Mouse (Mus musculus) forebrain, embryonic 14.5 days (tissue): Measurements from ENCODE around the gene Med15. TPM values are rescaled to one million over a fixed set of nuclear protein-coding genes. Genes with fewer than 3 reads are reported as not detected.
A peak's percentile ranks its signal among the peaks of the same experiment; 100 is the strongest.

Source experiments
- ATAC-seq: fragments of 200-750 bp; cut with Nextera tagmentation; 2 replicates; pipeline ENCODE4 v1.8.0; 2017; ENCODE audit warnings: mild to moderate bottlenecking, moderate library complexity
- DNase-seq: peaks from one replicate; pipeline ENCODE4 v3.0.0-alpha.2; 2015; ENCODE audit warnings: low spot score
- H3K27ac ChIP-seq: fragments of 300-500 bp; sonication (generic); 2 replicates; pipeline ENCODE4 v1.5.1; 2014; ENCODE audit warnings: low read depth, mild to moderate bottlenecking, control low read depth, low read length, moderate library complexity
- H3K27me3 ChIP-seq: fragments of 300-500 bp; sonication (generic); replicated peaks from 2 replicates; pipeline ENCODE4 v1.6.1; 2014; ENCODE audit warnings: low read length, control low read depth, mixed read lengths; ENCODE audit not compliant: control insufficient read depth, insufficient read depth
- H3K36me3 ChIP-seq: fragments of 300-500 bp; sonication (generic); 2 replicates; pipeline ENCODE4 v1.6.1; 2014; ENCODE audit warnings: low read length, control low read depth; ENCODE audit not compliant: control insufficient read depth, insufficient read depth
- H3K4me1 ChIP-seq: fragments of 300-500 bp; sonication (generic); 2 replicates; pipeline ENCODE4 v1.6.1; 2014; ENCODE audit warnings: antibody characterized with exemption, low read length, control low read depth; ENCODE audit not compliant: control insufficient read depth, insufficient read depth
- H3K4me2 ChIP-seq: fragments of 300-500 bp; sonication (generic); 2 replicates; pipeline ENCODE4 v1.6.1; 2014; ENCODE audit warnings: mild to moderate bottlenecking, control low read depth, low read length
- H3K4me3 ChIP-seq: fragments of 300-500 bp; sonication (generic); 2 replicates; pipeline ENCODE4 v1.5.1; 2014; ENCODE audit warnings: low read depth, low read length, control low read depth
- H3K9ac ChIP-seq: fragments of 300-500 bp; sonication (generic); 2 replicates; pipeline ENCODE4 v1.6.1; 2014; ENCODE audit warnings: mild to moderate bottlenecking, low read length, control low read depth, moderate library complexity
- H3K9me3 ChIP-seq: fragments of 300-500 bp; sonication (generic); replicated peaks from 2 replicates; pipeline ENCODE4 v1.6.1; 2016; ENCODE audit warnings: low read length, control low read depth, mixed read lengths; ENCODE audit not compliant: control insufficient read depth
- WGBS: fragments of 180-500 bp; shearing (Covaris S2); extraction: QIAGEN DNeasy Blood & Tissue Kit; methylation state at CpG from one replicate; pipeline ENCODE4 v1.1.7; 2014; 5-methylcytosine and 5-hydroxymethylcytosine counted together
- polyA plus RNA-seq: library from polyadenylated mRNA; unstranded; fragments of >200 nt; fragmentation: Nextera tagmentation; extraction: Ambion mirVana; gene quantifications from 2 replicates; pipeline ENCODE4 v1.2.1, GENCODE M21; 2014

The Med15 gene
- polyA plus RNA-seq, 1 experiment from 2014 or later, result 23.4 TPM

DNA sequence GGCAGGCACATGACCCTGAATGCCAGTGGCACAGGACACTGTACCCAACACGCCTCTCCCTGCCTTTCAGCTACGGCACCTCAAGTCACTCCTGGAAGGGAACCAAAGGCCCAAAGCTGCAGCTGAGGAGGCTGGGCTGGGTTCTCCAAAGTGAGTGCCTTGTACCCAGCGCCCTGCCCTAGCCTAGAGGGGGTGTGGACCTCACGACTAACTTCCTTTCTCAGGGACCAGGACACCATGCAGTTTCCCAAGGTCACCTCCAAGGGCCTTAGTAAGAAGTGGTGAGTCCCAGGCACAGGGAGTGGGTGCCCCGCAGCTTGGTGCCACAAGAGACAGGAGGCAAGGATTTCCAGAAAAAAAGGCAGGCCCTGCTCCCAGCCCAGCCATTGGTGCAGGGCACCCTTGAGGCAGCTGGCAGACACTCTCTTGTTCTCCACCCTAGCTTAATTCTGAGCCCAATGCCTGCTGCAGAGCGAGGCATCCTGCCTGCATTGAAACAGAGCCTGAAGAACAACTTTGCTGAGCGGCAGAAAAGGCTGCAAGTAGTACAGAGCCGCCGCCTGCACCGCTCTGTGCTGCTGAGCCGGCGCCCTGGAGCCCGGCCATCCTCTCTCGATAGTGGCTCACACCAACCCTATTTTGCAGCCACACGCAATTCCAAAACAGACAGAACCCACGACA is 82.6 kb downstream of the Med15 start:
- WGBS, result 87% methylated on average over 16 of the region's 16 CpGs
- H3K36me3 ChIP-seq, result peaks cover 64% of the 10 kb centered on the region

DNA sequence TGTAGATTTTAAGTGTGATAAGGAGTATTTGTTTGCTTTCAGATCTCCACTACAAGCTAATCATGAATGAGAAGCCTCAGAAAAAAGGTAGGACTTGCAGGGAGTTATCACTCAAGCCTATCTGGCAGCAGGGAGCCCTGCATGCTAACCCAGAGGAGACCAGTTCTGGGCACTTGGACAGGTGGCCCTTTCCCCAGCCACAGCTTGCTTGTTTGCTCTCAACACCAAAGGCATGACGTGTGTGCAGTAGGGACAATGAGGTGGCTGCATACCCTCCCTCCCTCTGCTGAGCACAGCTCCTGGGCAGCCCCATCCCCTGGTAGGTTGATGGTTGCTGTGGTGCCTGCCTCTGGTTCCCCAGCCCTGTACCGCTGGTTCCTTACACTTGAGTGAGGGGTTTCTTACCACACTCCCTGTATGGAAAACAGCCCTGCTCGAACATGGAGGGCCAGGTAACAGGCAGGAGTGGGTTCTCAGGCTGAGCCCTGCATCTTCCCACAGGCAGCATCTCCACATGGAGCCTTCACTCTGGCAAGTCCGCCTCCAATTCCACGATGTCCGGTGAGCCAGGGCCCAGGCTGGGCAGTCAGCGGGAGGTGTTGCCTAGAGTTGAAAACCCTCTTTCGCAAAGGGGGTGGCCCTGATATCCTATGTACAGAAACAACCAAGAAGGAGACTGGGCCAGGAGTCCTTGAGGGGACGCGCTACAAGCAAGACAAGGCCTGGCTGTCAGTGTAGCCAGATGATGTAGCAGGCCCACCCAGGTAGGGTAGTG is 84.9 kb downstream of the Med15 start:
- no peak overlapping the region for H3K4me2 ChIP-seq
- ATAC-seq, result no peak
- H3K36me3 ChIP-seq, result peaks cover 55% of the 10 kb centered on the region
- no peak overlapping the region for H3K27ac ChIP-seq
- no peaks in the 10 kb centered on the region for H3K9me3 ChIP-seq
- H3K27me3 ChIP-seq, result no peaks in the 10 kb centered on the region
- H3K4me3 ChIP-seq, result no peak overlapping the region
- WGBS, result 81% methylated on average over 10 of the region's 10 CpGs
- H3K9ac ChIP-seq, result no peak overlapping the region
- DNase-seq, result no peak
- H3K4me1 ChIP-seq, result peaks cover 6% of the 10 kb centered on the region; the same call in 1 of the 2 replicates

More for the DNA sequence above, 82.6 kb downstream of the Med15 start:
- Histone ChIP-seq H3K27ac (no peak overlapping the region), H3K4me1 (peaks cover 6% of the 10 kb centered on the region; the same call in 1 of the 2 replicates), H3K4me2 (no peak overlapping the region), H3K9ac (no peak overlapping the region), H3K27me3 (no peaks in the 10 kb centered on the region), H3K4me3 (no peak overlapping the region), H3K9me3 (no peaks in the 10 kb centered on the region)
- no peak for DNase-seq
- ATAC-seq, result no peak

DNA sequence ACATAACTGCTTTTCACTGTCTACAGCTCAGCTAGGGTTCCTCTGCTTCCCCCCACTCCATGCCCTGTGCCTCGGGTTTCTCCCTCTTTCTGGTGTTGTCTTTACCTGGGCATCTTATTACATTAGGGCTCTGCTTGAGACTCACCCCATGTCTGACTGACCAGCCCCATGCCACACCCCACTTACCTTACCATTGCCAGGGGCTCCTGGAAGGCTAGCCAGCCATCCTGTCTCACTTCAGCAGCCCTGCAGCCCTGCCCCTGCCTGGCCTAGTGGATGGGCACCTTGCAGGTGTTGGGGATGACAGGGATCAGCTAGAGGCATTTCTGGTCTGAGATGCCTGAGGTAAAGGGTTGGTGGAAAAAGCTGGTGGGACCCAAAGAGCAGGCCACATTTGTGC is 85.5 kb downstream of the Med15 start:
- Histone ChIP-seq H3K4me2 (peak overlapping the region; percentile 90), H3K27me3 (no peaks in the 10 kb centered on the region), H3K4me1 (peaks cover 6% of the 10 kb centered on the region; the same call in 1 of the 2 replicates), H3K36me3 (peaks cover 55% of the 10 kb centered on the region), H3K9ac (peak overlapping the region; percentile 69), H3K9me3 (no peaks in the 10 kb centered on the region), H3K27ac (no peak overlapping the region), H3K4me3 (peak overlapping the region; percentile 54; the same call in 1 of the 2 replicates)
- 53% methylated on average over 1 of the region's 1 CpGs for WGBS
- DNase-seq, result no peak
- peak; percentile 5; the same call in 1 of the 2 replicates for ATAC-seq

DNA sequence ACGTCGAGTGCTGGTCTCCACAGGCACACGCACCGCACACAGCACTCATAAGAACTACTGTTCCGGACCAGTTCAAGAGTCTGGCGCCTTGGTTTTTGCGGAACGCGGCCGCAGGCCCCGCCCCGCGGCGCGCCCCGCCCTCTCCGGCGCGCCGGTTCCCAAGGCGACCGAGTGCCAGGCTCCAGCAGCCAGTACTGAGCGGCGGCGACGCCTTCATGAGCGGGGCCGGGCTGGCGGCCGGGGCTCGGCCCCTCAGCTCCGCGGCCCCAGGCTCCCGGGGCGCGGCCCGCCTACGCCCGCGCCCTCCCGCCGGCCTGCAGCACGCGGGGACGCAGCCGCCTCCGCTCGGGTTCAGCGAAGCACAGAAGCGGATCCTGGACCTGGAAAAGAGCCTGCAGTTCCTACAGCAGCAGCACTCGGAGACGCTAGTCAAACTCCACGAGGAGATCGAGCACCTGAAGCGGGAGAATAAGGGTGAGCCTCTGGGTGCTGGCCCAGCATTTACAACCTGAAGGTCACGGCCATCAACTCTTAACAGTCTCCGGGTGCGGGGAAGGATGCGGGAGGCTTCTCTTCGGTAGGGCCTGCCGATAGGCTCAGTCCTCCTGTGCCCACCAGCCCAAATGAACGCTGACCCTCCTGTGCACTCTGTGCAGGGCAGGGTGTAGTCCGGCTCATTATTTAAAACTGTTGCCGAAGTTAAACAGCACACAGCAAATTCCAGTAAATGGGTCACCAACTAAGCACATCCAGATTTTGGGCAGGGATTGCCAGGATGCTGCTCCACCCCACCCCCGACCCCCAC is 86.2 kb downstream of the Med15 start, which contains the start of gene Ccdc74a:
Gene Ccdc74a (plus strand): TSS at position 161 of the 805 bp plus-strand sequence.
- H3K36me3 ChIP-seq, result peaks cover 53% of the 10 kb centered on the region
- H3K9ac ChIP-seq, result peak within 1 kb of the TSS; percentile 69
- ATAC-seq (peak; percentile 96), DNase-seq (peak; percentile 87)
- H3K4me2 ChIP-seq, result peak within 1 kb of the TSS; percentile 90
- H3K4me3 ChIP-seq, result peak within 1 kb of the TSS; percentile 54
- H3K9me3 ChIP-seq, result no peaks in the 10 kb centered on the region
- H3K27me3 ChIP-seq, result no peaks in the 10 kb centered on the region
- peaks cover 6% of the 10 kb centered on the region; the same call in 1 of the 2 replicates for H3K4me1 ChIP-seq
- H3K27ac ChIP-seq, result peak within 1 kb of the TSS; percentile 30; the same call in 1 of the 2 replicates
- 2% methylated on average over 57 of the region's 65 CpGs for WGBS

DNA sequence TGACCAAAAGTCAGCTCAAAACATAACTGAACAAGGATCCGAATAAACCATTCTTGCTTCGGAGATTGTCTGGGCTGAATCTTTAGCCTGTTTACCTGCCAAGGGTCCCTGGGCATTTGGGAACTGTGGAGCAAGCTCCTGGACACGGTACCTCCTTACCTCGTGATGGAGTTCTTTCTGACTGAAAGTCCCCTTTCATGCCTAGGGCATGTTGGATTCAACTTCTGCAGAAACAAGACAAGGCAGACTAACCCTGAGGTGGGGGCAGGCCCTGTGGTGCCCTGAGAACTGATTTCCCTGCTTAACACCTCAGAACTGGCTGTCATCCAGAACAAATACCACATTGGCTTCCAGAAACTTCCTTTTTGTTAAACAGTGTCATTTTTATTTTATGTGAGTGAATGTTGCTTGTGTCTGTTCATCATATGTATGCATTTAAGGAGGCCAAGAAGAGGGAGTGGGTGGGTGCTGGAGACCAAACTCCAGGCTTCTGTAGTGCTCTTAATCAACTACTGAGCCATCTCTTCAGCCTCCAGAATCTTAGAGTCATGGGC is 89.2 kb downstream of the Med15 start:
- H3K4me3 ChIP-seq, result no peak overlapping the region
- no peak overlapping the region for H3K9ac ChIP-seq
- no peak overlapping the region for H3K27ac ChIP-seq
- 93% methylated on average over 4 of the region's 4 CpGs for WGBS
- no peaks in the 10 kb centered on the region for H3K27me3 ChIP-seq
- ATAC-seq (no peak), DNase-seq (no peak)
- H3K36me3 ChIP-seq, result peaks cover 56% of the 10 kb centered on the region
- H3K4me1 ChIP-seq, result peaks cover 6% of the 10 kb centered on the region; the same call in 1 of the 2 replicates
- no peaks in the 10 kb centered on the region for H3K9me3 ChIP-seq
- no peak overlapping the region for H3K4me2 ChIP-seq

DNA sequence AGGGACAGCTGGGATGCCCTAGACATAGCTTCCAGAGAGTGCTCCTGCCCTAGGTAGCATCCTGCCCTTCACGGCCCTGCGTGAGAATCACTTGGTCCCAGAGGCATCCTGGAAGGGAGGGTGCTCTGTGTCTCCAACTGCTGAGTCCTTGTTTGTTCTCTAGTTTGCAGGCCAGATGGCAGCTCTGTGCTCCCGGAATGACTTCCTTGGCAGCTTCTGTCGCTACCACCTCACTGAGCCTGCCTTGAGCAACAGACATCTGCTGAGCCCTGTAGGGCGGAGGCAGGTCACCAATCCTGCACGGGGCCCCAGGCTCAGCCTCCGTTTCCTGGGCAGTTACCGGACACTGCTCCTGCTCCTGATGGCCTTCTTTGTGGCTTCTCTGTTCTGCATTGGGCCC is 90.4 kb downstream of the Med15 start:
- no peak for DNase-seq
- WGBS, result 85% methylated on average over 8 of the region's 8 CpGs

DNA sequence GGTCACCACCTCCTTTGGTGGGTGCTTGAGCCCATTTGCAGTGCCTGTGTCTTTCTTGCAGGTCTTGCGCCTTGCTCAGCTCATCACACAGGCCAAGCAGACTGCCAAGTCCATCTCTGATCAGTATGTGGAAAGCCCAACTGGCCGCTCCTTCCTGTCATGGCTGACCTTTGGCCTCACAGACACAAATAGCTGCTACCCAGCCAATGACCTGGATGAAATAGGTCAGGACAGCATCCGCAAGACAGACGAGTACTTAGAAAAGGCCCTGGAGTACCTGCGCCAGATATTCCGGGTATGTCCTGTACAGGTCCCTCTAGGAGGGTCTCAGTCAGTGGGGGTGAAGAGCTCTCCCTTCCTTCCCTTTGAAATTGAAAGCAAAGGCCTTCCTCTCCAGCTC is 91.4 kb downstream of the Med15 start:
- DNase-seq (no peak), ATAC-seq (no peak)
- H3K9ac ChIP-seq, result no peak overlapping the region
- no peaks in the 10 kb centered on the region for H3K27me3 ChIP-seq
- no peak overlapping the region for H3K27ac ChIP-seq
- 95% methylated on average over 6 of the region's 6 CpGs for whole genome bisulfite sequencing
- no peak overlapping the region for H3K4me3 ChIP-seq
- no peaks in the 10 kb centered on the region for H3K9me3 ChIP-seq
- H3K36me3 ChIP-seq, result peaks cover 68% of the 10 kb centered on the region
- H3K4me2 ChIP-seq, result no peak overlapping the region
- 0 out of 2 replicates have a peak, but pooled peaks cover 2% of the 10 kb centered on the region for H3K4me1 ChIP-seq

More for the DNA sequence above, 90.4 kb downstream of the Med15 start:
- peaks cover 61% of the 10 kb centered on the region for H3K36me3 ChIP-seq
- peaks cover 6% of the 10 kb centered on the region; the same call in 1 of the 2 replicates for H3K4me1 ChIP-seq
- no peak overlapping the region for H3K27ac ChIP-seq
- H3K9me3 ChIP-seq, result no peaks in the 10 kb centered on the region
- H3K9ac ChIP-seq, result no peak overlapping the region; the same call in 1 of the 2 replicates
- no peaks in the 10 kb centered on the region for H3K27me3 ChIP-seq
- no peak overlapping the region for H3K4me2 ChIP-seq
- ATAC-seq, result no peak
- H3K4me3 ChIP-seq, result no peak overlapping the region

DNA sequence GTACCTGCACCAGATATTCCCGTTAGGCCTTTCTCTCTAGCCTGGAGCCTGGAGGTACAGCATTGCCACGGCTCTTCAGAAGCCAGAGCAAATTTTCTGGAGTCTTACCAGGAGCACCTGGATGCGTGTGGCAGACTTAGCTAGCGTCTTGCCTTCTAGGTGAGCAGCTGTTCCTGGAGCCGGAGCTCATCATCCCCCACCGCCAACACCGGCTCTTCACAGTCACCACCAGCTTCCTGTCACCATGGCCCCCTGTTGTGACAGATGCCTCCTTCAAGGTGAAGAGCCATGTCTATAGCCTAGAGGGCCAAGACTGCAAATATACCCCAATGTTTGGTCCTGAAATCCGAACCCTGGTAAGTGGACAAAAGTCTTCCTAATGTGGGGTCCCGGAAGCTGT is 92.0 kb downstream of the Med15 start:
- Histone ChIP-seq H3K4me2 (no peak overlapping the region), H3K4me3 (no peak overlapping the region), H3K9ac (no peak overlapping the region), H3K36me3 (peaks cover 73% of the 10 kb centered on the region), H3K9me3 (no peaks in the 10 kb centered on the region), H3K27me3 (no peaks in the 10 kb centered on the region), H3K4me1 (no peaks in the 10 kb centered on the region), H3K27ac (no peak overlapping the region)
- no peak for DNase-seq
- WGBS, result 94% methylated on average over 9 of the region's 9 CpGs
- ATAC-seq, result no peak
